In the genomic region with DNA sequence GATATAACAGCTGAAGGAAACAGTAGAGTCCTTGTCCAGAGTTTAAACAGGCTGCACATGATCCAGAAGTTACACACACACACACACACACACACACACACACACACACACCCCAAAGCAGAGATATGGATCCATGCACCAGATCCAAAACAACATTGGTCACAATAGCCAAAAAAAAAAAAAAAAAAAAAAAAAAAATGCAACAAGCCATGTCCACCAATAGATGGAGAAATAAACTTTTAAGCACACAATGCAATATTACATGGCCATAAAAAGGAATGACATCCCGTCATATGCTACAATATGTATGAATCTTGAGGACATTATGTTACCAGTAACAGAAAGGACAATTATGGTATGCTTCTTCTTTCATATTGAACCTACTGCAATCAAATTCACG, we compare ENCODE assay signal across 23 mouse cellular contexts. TPM values are rescaled to one million over a fixed set of nuclear protein-coding genes. Genes with fewer than 3 reads are reported as not detected.
"Had no signal": no experiment of that assay in that cellular context is flagged by ENCODE, and none has a peak within 500 bp of the region (broad histone marks: within the 10 kb centered on the region; RNA-seq: fewer than 3 reads in every experiment).

No protein-coding gene starts in this region.

- H3K4me2 ChIP-seq: lung, embryonic 15.5 days; midbrain, embryonic 11.5 days; midbrain, embryonic 13.5 days; midbrain, embryonic 15.5 days; neural tube, embryonic 12.5 days; stomach, embryonic 15.5 days had no signal

- H3K27me3 ChIP-seq: lung, embryonic 15.5 days; midbrain, embryonic 13.5 days; midbrain, embryonic 15.5 days; stomach, embryonic 15.5 days had no signal

- H3K4me3 ChIP-seq: lung, embryonic 15.5 days; midbrain, embryonic 13.5 days; midbrain, embryonic 15.5 days; neural tube, embryonic 12.5 days; stomach, embryonic 15.5 days had no signal

- DNase-seq: lung, adult 2 months; lung, postnatal 14 days; lung, postnatal 36 days; right cerebral cortex, postnatal 14 days; thymus, adult 18-20 months; thymus, postnatal 14 days; thymus, postnatal 36 days had no signal

- H3K4me1 ChIP-seq: lung, embryonic 15.5 days; stomach, embryonic 15.5 days had no signal

- H3K9ac ChIP-seq: lung, embryonic 15.5 days; midbrain, embryonic 13.5 days; midbrain, embryonic 15.5 days; neural tube, embryonic 12.5 days; stomach, embryonic 15.5 days had no signal

- ATAC-seq: lung, postnatal 0 days; midbrain, embryonic 13.5 days; midbrain, embryonic 15.5 days had no signal

- H3K9me3 ChIP-seq: lung, embryonic 15.5 days; midbrain, embryonic 13.5 days; midbrain, embryonic 15.5 days; neural tube, embryonic 12.5 days; stomach, embryonic 15.5 days had no signal

- H3K36me3 ChIP-seq: lung, embryonic 15.5 days; midbrain, embryonic 13.5 days; midbrain, embryonic 15.5 days; neural tube, embryonic 12.5 days; stomach, embryonic 15.5 days had no signal

- H3K27ac ChIP-seq: lung, embryonic 15.5 days; macrophage; midbrain, embryonic 13.5 days; midbrain, embryonic 15.5 days; neural tube, embryonic 12.5 days; stomach, embryonic 15.5 days; stomach, postnatal 0 days had no signal

RNA-seq across cellular contexts. Expression of gene Mt4, which starts 23.0 kb away (rescaled TPM):
- total RNA-seq: megakaryocyte progenitor cell, adult 5-6 weeks; midbrain, postnatal 0 days; monocyte, adult 5-6 weeks; neutrophil, adult 5-6 weeks had no signal
- polyA plus RNA-seq: lung, embryonic 15.5 days; lung, postnatal 0 days; macrophage; midbrain, embryonic 11.5 days; midbrain, embryonic 13.5 days; midbrain, embryonic 15.5 days; midbrain, postnatal 0 days; neural tube, embryonic 12.5 days; neural tube, embryonic 14.5 days; spleen, adult 2 months; testis, adult 2 months had no signal

RNA-seq across cellular contexts. Expression of gene Mt3, which starts 38.4 kb away (rescaled TPM):
- total RNA-seq: megakaryocyte progenitor cell, adult 5-6 weeks; monocyte, adult 5-6 weeks; neutrophil, adult 5-6 weeks had no signal
- polyA plus RNA-seq: macrophage; spleen, adult 2 months had no signal

RNA-seq across cellular contexts. Expression of gene Mt2, which starts 58.5 kb away (rescaled TPM):
- total RNA-seq: monocyte, adult 5-6 weeks; neutrophil, adult 5-6 weeks had no signal
